Mouse (Mus musculus) right cerebral cortex, postnatal 14 days (tissue): ENCODE data around the gene Slc44a1.

Experiments
- DNase-seq: peaks from one replicate; pipeline ENCODE4 v3.0.0; 2022

Slc44a1 gene

GRCm38 (mm10) chr4:53431585-53432234 lies 8.5 kb upstream of the Slc44a1 start:
- DNase-seq = no peak

- DNase-seq = peak; percentile 26
Measured at GRCm38 (mm10) chr4:53437110-53437755, 3.0 kb upstream of the Slc44a1 start.

- DNase-seq = no peak
Measured at GRCm38 (mm10) chr4:53438386-53438785, 1.8 kb upstream of the Slc44a1 start.

- DNase-seq = no peak
Measured at GRCm38 (mm10) chr4:53438836-53439480, 1.3 kb upstream of the Slc44a1 start.

GRCm38 (mm10) chr4:53439636-53440009 lies 590 bp upstream of the Slc44a1 start:
- DNase-seq = no peak

- peak; percentile 62 for DNase-seq
Measured at GRCm38 (mm10) chr4:53440816-53441571, 781 bp downstream of the Slc44a1 start.

- no peak for DNase-seq
Measured at GRCm38 (mm10) chr4:53441683-53442082, 1.5 kb downstream of the Slc44a1 start.

- no peak for DNase-seq
Measured at GRCm38 (mm10) chr4:53446216-53446615, 6.0 kb downstream of the Slc44a1 start.

- DNase-seq = no peak
Measured at GRCm38 (mm10) chr4:53447773-53448172, 7.6 kb downstream of the Slc44a1 start.

- no peak for DNase-seq
Measured at GRCm38 (mm10) chr4:53450736-53451135, 10.5 kb downstream of the Slc44a1 start.

GRCm38 (mm10) chr4:53451887-53452286 lies 11.7 kb downstream of the Slc44a1 start:
- no peak for DNase-seq

GRCm38 (mm10) chr4:53452457-53452856 lies 12.2 kb downstream of the Slc44a1 start:
- no peak for DNase-seq

GRCm38 (mm10) chr4:53452976-53453889 lies 13.0 kb downstream of the Slc44a1 start:
- DNase-seq = no peak

- DNase-seq = no peak
Measured at GRCm38 (mm10) chr4:53455885-53456284, 15.7 kb downstream of the Slc44a1 start.

GRCm38 (mm10) chr4:53456570-53456969 lies 16.4 kb downstream of the Slc44a1 start:
- DNase-seq = no peak

- DNase-seq = no peak
Measured at GRCm38 (mm10) chr4:53458503-53458902, 18.3 kb downstream of the Slc44a1 start.

- DNase-seq = no peak
Measured at GRCm38 (mm10) chr4:53459697-53460096, 19.5 kb downstream of the Slc44a1 start.

GRCm38 (mm10) chr4:53461026-53461425 lies 20.8 kb downstream of the Slc44a1 start:
- DNase-seq = no peak

GRCm38 (mm10) chr4:53462069-53462468 lies 21.9 kb downstream of the Slc44a1 start:
- no peak for DNase-seq

GRCm38 (mm10) chr4:53462505-53463251 lies 22.5 kb downstream of the Slc44a1 start:
- DNase-seq = no peak

- no peak for DNase-seq
Measured at GRCm38 (mm10) chr4:53465887-53466286, 25.7 kb downstream of the Slc44a1 start.

GRCm38 (mm10) chr4:53469007-53469406 lies 28.8 kb downstream of the Slc44a1 start:
- DNase-seq = no peak
